Mouse (Mus musculus): ENCODE measurements around the gene Arhgap10. TPM values are rescaled to one million over a fixed set of nuclear protein-coding genes. Genes with fewer than 3 reads are reported as not detected.
"Not testable (repeated sequence)": the region's sequence is repeated elsewhere in the genome, so short reads cannot be mapped to it uniquely, and the experiment has no call there.

Gene Arhgap10
- total and polyA plus RNA-seq, 3 experiments: 22.5 to 58.2 (median 51.4) TPM

- no peak overlapping the region for H3K9ac ChIP-seq (ENCODE audit: low read depth, low read length)
- intact Hi-C loops (cut with DNase I): no loop called here
- H3K27ac ChIP-seq: no peak overlapping the region
- H3K79me2 ChIP-seq (replicated peaks; ENCODE audit: control insufficient read depth, insufficient read depth, low read length): no peaks in the 10 kb centered on the region
- DNase-seq: no peak
- no peaks in the 10 kb centered on the region for H3K36me3 ChIP-seq (ENCODE audit: control insufficient read depth, insufficient read depth, low read length)
- TF ChIP-seq EP300 (IDR thresholded peaks at IDR 0.05; ENCODE audit: insufficient read depth, low read depth, low read length): no peak
- no peak for TF ChIP-seq CTCF (IDR thresholded peaks at IDR 0.05)
- 90% methylated on average over 12 of the region's 12 CpGs for WGBS
- no peak overlapping the region for H3K4me3 ChIP-seq
- H3K4me1 ChIP-seq (ENCODE audit: control insufficient read depth, insufficient read depth, low read length): no peaks in the 10 kb centered on the region
- H3K27me3 ChIP-seq (ENCODE audit: control insufficient read depth, insufficient read depth, low read length): no peaks in the 10 kb centered on the region
Measured at GRCm38 (mm10) chr8:77331180-77331579, 186.6 kb downstream of the Arhgap10 start.

GRCm38 (mm10) chr8:77330304-77330703 is 187.4 kb downstream of the Arhgap10 start:
- no peak overlapping the region for H3K27ac ChIP-seq
- no peak for TF ChIP-seq CTCF (IDR thresholded peaks at IDR 0.05)
- TF ChIP-seq POLR2A (IDR thresholded peaks at IDR 0.05; ENCODE audit: insufficient read depth, low read depth, low read length): no peak
- TF ChIP-seq EP300 (IDR thresholded peaks at IDR 0.05; ENCODE audit: insufficient read depth, low read depth, low read length): no peak
- 84% methylated on average over 9 of the region's 9 CpGs for WGBS
- H3K79me2 ChIP-seq (replicated peaks; ENCODE audit: control insufficient read depth, insufficient read depth, low read length): no peaks in the 10 kb centered on the region
- H3K4me1 ChIP-seq (ENCODE audit: control insufficient read depth, insufficient read depth, low read length): no peaks in the 10 kb centered on the region
- H3K27me3 ChIP-seq (ENCODE audit: control insufficient read depth, insufficient read depth, low read length): no peaks in the 10 kb centered on the region
- intact Hi-C loops (cut with DNase I): no loop called here
- no peak for DNase-seq
- H3K9ac ChIP-seq (ENCODE audit: low read depth, low read length): no peak overlapping the region
- no peaks in the 10 kb centered on the region for H3K36me3 ChIP-seq (ENCODE audit: control insufficient read depth, insufficient read depth, low read length)
- H3K4me3 ChIP-seq: no peak overlapping the region

GRCm38 (mm10) chr8:77329783-77330182 is 188.0 kb downstream of the Arhgap10 start:
- Histone ChIP-seq H3K4me3 (no peak overlapping the region), H3K27me3 (ENCODE audit: control insufficient read depth, insufficient read depth, low read length) (no peaks in the 10 kb centered on the region), H3K79me2 (replicated peaks; ENCODE audit: control insufficient read depth, insufficient read depth, low read length) (no peaks in the 10 kb centered on the region), H3K27ac (no peak overlapping the region), H3K9ac (ENCODE audit: low read depth, low read length) (no peak overlapping the region), H3K4me1 (ENCODE audit: control insufficient read depth, insufficient read depth, low read length) (no peaks in the 10 kb centered on the region), H3K36me3 (ENCODE audit: control insufficient read depth, insufficient read depth, low read length) (no peaks in the 10 kb centered on the region)
- intact Hi-C loops (cut with DNase I): no loop called here
- DNase-seq: no peak
- WGBS: 72% methylated on average over 4 of the region's 4 CpGs
- no peak for TF ChIP-seq CTCF (IDR thresholded peaks at IDR 0.05)
- TF ChIP-seq EP300 (IDR thresholded peaks at IDR 0.05; ENCODE audit: insufficient read depth, low read depth, low read length): no peak
- no peak for TF ChIP-seq POLR2A (IDR thresholded peaks at IDR 0.05; ENCODE audit: insufficient read depth, low read depth, low read length)

- H3K79me2 ChIP-seq (replicated peaks; ENCODE audit: control insufficient read depth, insufficient read depth, low read length): no peaks in the 10 kb centered on the region
- H3K4me1 ChIP-seq (ENCODE audit: control insufficient read depth, insufficient read depth, low read length): no peaks in the 10 kb centered on the region
- H3K27me3 ChIP-seq (ENCODE audit: control insufficient read depth, insufficient read depth, low read length): no peaks in the 10 kb centered on the region
- H3K36me3 ChIP-seq (ENCODE audit: control insufficient read depth, insufficient read depth, low read length): no peaks in the 10 kb centered on the region
- H3K27ac ChIP-seq: no peak overlapping the region
- intact Hi-C loops (cut with DNase I): no loop called here
- TF ChIP-seq CTCF (IDR thresholded peaks at IDR 0.05): no peak
- TF ChIP-seq EP300 (IDR thresholded peaks at IDR 0.05; ENCODE audit: insufficient read depth, low read depth, low read length): no peak
- no peak for TF ChIP-seq POLR2A (IDR thresholded peaks at IDR 0.05; ENCODE audit: insufficient read depth, low read depth, low read length)
- no peak overlapping the region for H3K4me3 ChIP-seq
- WGBS: 96% methylated on average over 8 of the region's 8 CpGs
- no peak overlapping the region for H3K9ac ChIP-seq (ENCODE audit: low read depth, low read length)
- DNase-seq: no peak
Measured at GRCm38 (mm10) chr8:77328473-77328872, 189.3 kb downstream of the Arhgap10 start.

- H3K4me3 ChIP-seq: no peak overlapping the region
- H3K27me3 ChIP-seq (ENCODE audit: control insufficient read depth, insufficient read depth, low read length): no peaks in the 10 kb centered on the region
- H3K4me1 ChIP-seq (ENCODE audit: control insufficient read depth, insufficient read depth, low read length): no peaks in the 10 kb centered on the region
- no peaks in the 10 kb centered on the region for H3K79me2 ChIP-seq (replicated peaks; ENCODE audit: control insufficient read depth, insufficient read depth, low read length)
- H3K36me3 ChIP-seq (ENCODE audit: control insufficient read depth, insufficient read depth, low read length): no peaks in the 10 kb centered on the region
- TF ChIP-seq CTCF (IDR thresholded peaks at IDR 0.05) (no peak), POLR2A (IDR thresholded peaks at IDR 0.05; ENCODE audit: insufficient read depth, low read depth, low read length) (no peak), EP300 (IDR thresholded peaks at IDR 0.05; ENCODE audit: insufficient read depth, low read depth, low read length) (no peak)
- no peak overlapping the region for H3K9ac ChIP-seq (ENCODE audit: low read depth, low read length)
- WGBS: 78% methylated on average over 4 of the region's 4 CpGs
- intact Hi-C loops (cut with DNase I): no loop called here
- H3K27ac ChIP-seq: no peak overlapping the region
- DNase-seq: no peak
Measured at GRCm38 (mm10) chr8:77327326-77327725, 190.4 kb downstream of the Arhgap10 start.

- 66% methylated on average over 6 of the region's 7 CpGs for WGBS
- H3K9ac ChIP-seq (ENCODE audit: low read depth, low read length); H3K36me3 ChIP-seq (ENCODE audit: control insufficient read depth, insufficient read depth, low read length); H3K27ac ChIP-seq; H3K27me3 ChIP-seq (ENCODE audit: control insufficient read depth, insufficient read depth, low read length); DNase-seq; H3K4me3 ChIP-seq; H3K4me1 ChIP-seq (ENCODE audit: control insufficient read depth, insufficient read depth, low read length); H3K79me2 ChIP-seq (replicated peaks; ENCODE audit: control insufficient read depth, insufficient read depth, low read length); intact Hi-C loops (cut with DNase I): not testable (repeated sequence)
Measured at GRCm38 (mm10) chr8:77322727-77323126, 195.0 kb downstream of the Arhgap10 start.
